Mouse (Mus musculus) lung, embryonic 16.5 days (tissue): ENCODE data around the gene Sytl4. TPM values are rescaled to one million over a fixed set of nuclear protein-coding genes. Genes with fewer than 3 reads are reported as not detected.

ENCODE experiments used
- ATAC-seq: fragments of 200-750 bp; cut with Nextera tagmentation; 2 replicates; pipeline ENCODE4 v1.8.0; 2017; ENCODE audit warnings: low read depth, mild to moderate bottlenecking, moderate library complexity
- H3K27ac ChIP-seq: fragments of 300-500 bp; sonication (generic); 2 replicates; pipeline ENCODE4 v1.5.1; 2014; ENCODE audit warnings: mild to moderate bottlenecking, control low read depth, low read length
- H3K27me3 ChIP-seq: fragments of 300-500 bp; sonication (generic); 2 replicates; pipeline ENCODE4 v1.6.1; 2014; ENCODE audit warnings: low read depth, low read length, mixed read lengths; ENCODE audit not compliant: control insufficient read depth, insufficient read depth
- H3K36me3 ChIP-seq: fragments of 300-500 bp; sonication (generic); 2 replicates; pipeline ENCODE4 v1.6.1; 2014; ENCODE audit warnings: low read length; ENCODE audit not compliant: control insufficient read depth, insufficient read depth
- H3K4me1 ChIP-seq: fragments of 300-500 bp; sonication (generic); replicated peaks from 2 replicates; pipeline ENCODE4 v1.6.1; 2014; ENCODE audit warnings: low read length, mixed read lengths; ENCODE audit not compliant: control insufficient read depth, insufficient read depth
- H3K4me2 ChIP-seq: fragments of 300-500 bp; sonication (generic); 2 replicates; pipeline ENCODE4 v1.6.1; 2014; ENCODE audit warnings: low read depth, low read length, control low read depth
- H3K4me3 ChIP-seq: fragments of 300-500 bp; sonication (generic); 2 replicates; pipeline ENCODE4 v1.5.1; 2014; ENCODE audit warnings: mild to moderate bottlenecking, low read length, control low read depth
- H3K9ac ChIP-seq: fragments of 300-500 bp; sonication (generic); 2 replicates; pipeline ENCODE4 v1.6.1; 2014; ENCODE audit warnings: low read length, control low read depth
- H3K9me3 ChIP-seq: fragments of 300-500 bp; sonication (generic); 2 replicates; pipeline ENCODE4 v1.6.1; 2016; ENCODE audit warnings: low read length; ENCODE audit not compliant: control insufficient read depth
- WGBS: fragments of 180-500 bp; shearing (Covaris S2); extraction: QIAGEN DNeasy Blood & Tissue Kit; methylation state at CpG from one replicate; pipeline ENCODE4 v1.1.7; 2014; 5-methylcytosine and 5-hydroxymethylcytosine counted together
- polyA plus RNA-seq: library from polyadenylated mRNA; unstranded; fragments of >200 nt; fragmentation: Nextera tagmentation; extraction: Ambion mirVana; gene quantifications from 2 replicates; pipeline ENCODE4 v1.2.1, GENCODE M21; 2015

The Sytl4 gene
- polyA plus RNA-seq, 1 experiment from 2014 or later, result 6.2 TPM

- H3K4me2 ChIP-seq, result no peak overlapping the region
- H3K4me1 ChIP-seq, result no peaks in the 10 kb centered on the region
- no peaks in the 10 kb centered on the region for H3K36me3 ChIP-seq
- no peak overlapping the region for H3K9ac ChIP-seq
- H3K27ac ChIP-seq, result no peak overlapping the region
- H3K4me3 ChIP-seq, result no peak overlapping the region
- WGBS, result 82% methylated on average over 5 of the region's 5 CpGs
- no peak for ATAC-seq
- H3K27me3 ChIP-seq, result no peaks in the 10 kb centered on the region
- no peaks in the 10 kb centered on the region for H3K9me3 ChIP-seq
Measured at GRCm38 (mm10) chrX:133888111-133888510, 93.5 kb downstream of the Sytl4 start.

GRCm38 (mm10) chrX:133887308-133887707 lies 94.3 kb downstream of the Sytl4 start:
- no peaks in the 10 kb centered on the region for H3K27me3 ChIP-seq
- 92% methylated on average over 3 of the region's 3 CpGs for WGBS
- H3K4me2 ChIP-seq, result no peak overlapping the region
- no peaks in the 10 kb centered on the region for H3K4me1 ChIP-seq
- no peaks in the 10 kb centered on the region for H3K36me3 ChIP-seq
- no peaks in the 10 kb centered on the region for H3K9me3 ChIP-seq
- no peak overlapping the region for H3K27ac ChIP-seq
- no peak overlapping the region for H3K4me3 ChIP-seq
- H3K9ac ChIP-seq, result no peak overlapping the region
- no peak for ATAC-seq

Other genes starting within 250 kb of the Sytl4 start
- 1.4 and 2.8 TPM in 2 replicates for gene Tnmd, start 130.8 kb downstream of the Sytl4 start, polyA plus RNA-seq
- gene Tspan6, start 83.4 kb downstream of the Sytl4 start, polyA plus RNA-seq, result 129 and 139 TPM in 2 replicates
- gene Srpx2, start 73.4 kb downstream of the Sytl4 start, polyA plus RNA-seq, result 17.1 and 19.6 TPM in 2 replicates
- 43.8 and 46.5 TPM in 2 replicates for gene Cstf2, start 77.4 kb upstream of the Sytl4 start, polyA plus RNA-seq
- 0.35 and 0.38 TPM in 2 replicates for gene Xkrx, start 180.3 kb upstream of the Sytl4 start, polyA plus RNA-seq
- gene Arl13a, start 205.7 kb upstream of the Sytl4 start, polyA plus RNA-seq, result not detected in 2 replicates
- 1.6 and 1.9 TPM in 2 replicates for gene Nox1, start 240.1 kb upstream of the Sytl4 start, polyA plus RNA-seq